Mouse (Mus musculus): ENCODE data around the gene Git2. TPM values are rescaled to one million over a fixed set of nuclear protein-coding genes. Genes with fewer than 3 reads are reported as not detected.

The Git2 gene
- polyA plus RNA-seq, 1 experiment, result 42.0 TPM

DNA sequence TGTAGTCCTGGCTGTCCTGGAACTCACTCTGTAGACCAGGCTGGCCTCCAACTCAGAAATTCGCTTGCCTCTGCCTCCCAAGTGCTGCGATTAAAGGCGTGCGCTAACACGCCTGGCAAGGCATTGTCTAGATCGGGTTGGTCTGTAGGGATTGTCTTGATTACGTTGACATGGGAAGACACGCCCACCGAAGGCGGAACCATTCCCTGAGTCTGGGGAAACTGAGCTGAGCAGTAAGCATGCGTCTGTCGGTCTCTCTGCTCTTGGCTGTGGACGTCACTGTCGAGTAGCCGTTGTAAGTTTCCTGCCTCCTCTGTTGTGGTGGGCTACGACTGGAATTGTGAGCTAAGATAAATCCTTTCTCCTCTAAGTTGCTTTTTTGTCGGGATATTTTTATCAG lies 78.4 kb downstream of the Git2 start:
- Histone ChIP-seq H3K4me1 (ENCODE audit: control insufficient read depth, insufficient read depth, low read length) (no peaks in the 10 kb centered on the region), H3K4me3 (ENCODE audit: low read depth, low read length) (peak overlapping the region; percentile 32; the same call in 1 of the 2 replicates)
- TF ChIP-seq POLR2A (IDR thresholded peaks at IDR 0.05; ENCODE audit: insufficient read depth, low read length) (peak; percentile 73), EP300 (IDR thresholded peaks at IDR 0.05; ENCODE audit: insufficient read depth, low read depth, low read length) (no peak)

DNA sequence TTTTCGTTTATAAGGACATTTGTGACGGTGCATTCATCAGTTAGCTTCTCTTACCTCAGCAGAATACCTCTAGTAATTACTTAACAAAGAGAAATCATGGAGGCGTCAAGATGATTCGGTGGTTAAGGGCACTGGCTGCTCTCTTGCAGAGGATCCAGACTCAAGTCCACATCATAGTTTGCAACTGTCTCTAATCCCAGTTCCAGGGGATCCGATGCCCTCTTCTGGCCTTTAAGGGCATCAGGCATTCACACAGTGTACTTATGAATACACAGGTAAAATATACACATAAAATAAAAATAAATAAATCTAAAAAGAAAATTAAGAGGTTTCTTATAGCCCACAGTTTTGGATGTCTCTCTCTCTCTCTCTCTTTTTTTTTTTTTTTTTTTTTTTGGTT lies 79.5 kb downstream of the Git2 start:
- no peaks in the 10 kb centered on the region for H3K36me3 ChIP-seq (ENCODE audit: control insufficient read depth, insufficient read depth, low read length, poor library complexity, severe bottlenecking)

More for the DNA sequence above, 78.4 kb downstream of the Git2 start:
- Histone ChIP-seq H3K9me3 (replicated peaks; ENCODE audit: control insufficient read depth, insufficient read depth, low read length, poor library complexity, severe bottlenecking) (no peaks in the 10 kb centered on the region), H3K9ac (ENCODE audit: low read depth, poor library complexity, severe bottlenecking) (no peak overlapping the region), H3K27ac (ENCODE audit: insufficient read depth, low read length) (peak overlapping the region; percentile 38), H3K27me3 (ENCODE audit: control insufficient read depth, insufficient read depth, low read length, poor library complexity, severe bottlenecking) (no peaks in the 10 kb centered on the region), H3K36me3 (ENCODE audit: control insufficient read depth, insufficient read depth, low read length, poor library complexity, severe bottlenecking) (no peaks in the 10 kb centered on the region)

DNA sequence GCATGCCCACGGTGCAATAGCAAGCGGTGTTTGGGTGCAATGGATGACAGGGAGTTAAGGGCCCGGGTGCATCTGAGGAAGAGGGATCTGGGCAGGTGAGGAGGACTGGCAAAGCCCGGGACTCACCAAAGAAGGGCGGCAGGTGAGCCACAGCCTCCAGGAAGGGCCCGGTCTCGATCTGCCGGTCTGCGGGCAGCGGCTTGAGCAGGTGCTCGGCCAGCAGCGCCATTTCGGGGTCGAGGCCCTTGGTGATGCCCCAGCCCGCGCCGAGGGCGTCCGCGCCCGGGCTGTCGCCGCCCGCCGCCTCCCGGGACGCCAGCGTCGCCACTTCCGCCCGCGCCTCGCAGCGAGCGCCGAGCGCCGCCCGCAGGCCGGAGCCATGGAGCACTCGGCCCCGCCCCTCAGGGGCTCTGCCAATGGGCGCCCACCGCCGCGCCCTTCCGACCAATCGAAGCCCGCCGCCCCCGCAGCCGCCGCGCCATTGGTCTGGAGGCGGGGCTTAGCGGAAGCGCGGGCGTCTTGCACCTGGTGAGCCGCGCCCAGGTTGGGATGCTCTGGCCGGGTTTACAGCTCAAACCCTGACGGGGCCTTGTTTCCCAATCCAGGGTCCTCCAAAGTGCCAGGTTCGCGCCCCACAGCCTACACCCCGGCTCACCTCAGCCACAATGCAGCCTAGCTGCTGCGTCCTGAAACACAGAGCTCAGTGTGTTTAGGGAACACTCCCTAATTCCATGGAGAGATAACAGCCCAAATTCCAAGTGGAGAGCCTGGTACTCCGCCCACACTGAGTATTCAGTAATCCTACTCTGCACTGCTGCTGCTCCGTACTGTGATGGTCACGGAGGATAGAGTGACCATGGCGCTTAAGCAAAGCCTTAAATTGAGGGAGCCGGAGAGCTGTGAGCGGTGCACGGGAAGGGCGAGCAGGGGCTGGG lies 84.4 kb downstream of the Git2 start, which contains the start of gene Gltp:
Gene Gltp (minus strand): TSS at position 352 of the 935 bp plus-strand sequence.
- H3K9ac ChIP-seq (ENCODE audit: low read depth, poor library complexity, severe bottlenecking), result peak within 1 kb of the TSS; percentile 71

More for the DNA sequence above, 79.5 kb downstream of the Git2 start:
- Histone ChIP-seq H3K9ac (ENCODE audit: low read depth, poor library complexity, severe bottlenecking) (no peak overlapping the region), H3K9me3 (replicated peaks; ENCODE audit: control insufficient read depth, insufficient read depth, low read length, poor library complexity, severe bottlenecking) (no peaks in the 10 kb centered on the region), H3K27me3 (ENCODE audit: control insufficient read depth, insufficient read depth, low read length, poor library complexity, severe bottlenecking) (no peaks in the 10 kb centered on the region), H3K27ac (ENCODE audit: insufficient read depth, low read length) (no peak overlapping the region), H3K4me3 (ENCODE audit: low read depth, low read length) (no peak overlapping the region), H3K4me1 (ENCODE audit: control insufficient read depth, insufficient read depth, low read length) (no peaks in the 10 kb centered on the region)
- TF ChIP-seq CTCF (IDR thresholded peaks at IDR 0.05; ENCODE audit: low read depth, low read length) (peak; percentile 2), POLR2A (IDR thresholded peaks at IDR 0.05; ENCODE audit: insufficient read depth, low read length) (no peak), EP300 (IDR thresholded peaks at IDR 0.05; ENCODE audit: insufficient read depth, low read depth, low read length) (no peak)

DNA sequence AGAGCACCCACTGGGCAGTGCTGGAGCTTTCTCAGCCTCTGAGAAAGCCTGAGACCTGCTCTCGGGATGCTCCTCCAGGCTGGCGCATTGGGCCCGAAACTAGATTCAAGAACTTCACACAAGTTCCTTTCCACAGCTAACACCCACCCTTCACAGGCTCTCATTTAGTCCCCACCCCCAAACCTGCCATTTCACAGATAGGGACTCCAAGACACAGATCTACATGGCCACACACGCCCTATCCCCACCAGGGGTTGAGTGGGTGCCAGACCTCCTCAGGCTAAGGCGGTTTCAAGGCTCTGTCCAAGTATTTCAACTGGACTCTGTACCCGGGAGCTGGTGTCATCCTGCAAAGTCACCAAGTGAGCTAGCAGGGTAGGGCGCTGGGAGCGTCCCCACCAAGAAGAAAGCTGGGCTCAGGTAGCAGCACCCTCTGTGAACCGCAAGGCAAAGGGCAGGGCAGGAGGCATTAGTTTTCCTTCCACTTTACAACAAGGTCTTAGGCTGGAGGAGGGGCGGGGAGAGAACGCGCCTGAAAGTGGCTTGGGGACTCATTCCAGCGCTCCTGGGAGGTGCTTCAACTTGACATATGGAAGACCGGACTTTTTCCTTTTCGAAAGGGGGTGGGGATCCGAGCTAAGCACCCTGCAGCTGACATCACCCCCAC lies 85.5 kb downstream of the Git2 start:
- H3K9me3 ChIP-seq (replicated peaks; ENCODE audit: control insufficient read depth, insufficient read depth, low read length, poor library complexity, severe bottlenecking), result no peaks in the 10 kb centered on the region
- no peaks in the 10 kb centered on the region for H3K36me3 ChIP-seq (ENCODE audit: control insufficient read depth, insufficient read depth, low read length, poor library complexity, severe bottlenecking)
- TF ChIP-seq POLR2A (IDR thresholded peaks at IDR 0.05; ENCODE audit: insufficient read depth, low read length) (no peak), EP300 (IDR thresholded peaks at IDR 0.05; ENCODE audit: insufficient read depth, low read depth, low read length) (no peak), CTCF (IDR thresholded peaks at IDR 0.05; ENCODE audit: low read depth, low read length) (no peak)
- no peaks in the 10 kb centered on the region for H3K27me3 ChIP-seq (ENCODE audit: control insufficient read depth, insufficient read depth, low read length, poor library complexity, severe bottlenecking)
- peak overlapping the region; percentile 97 for H3K4me3 ChIP-seq (ENCODE audit: low read depth, low read length)
- peaks cover 10% of the 10 kb centered on the region for H3K4me1 ChIP-seq (ENCODE audit: control insufficient read depth, insufficient read depth, low read length)
- H3K9ac ChIP-seq (ENCODE audit: low read depth, poor library complexity, severe bottlenecking), result peak overlapping the region; percentile 71
- no peak overlapping the region for H3K27ac ChIP-seq (ENCODE audit: insufficient read depth, low read length)

More for the DNA sequence above, 84.4 kb downstream of the Git2 start, which contains the start of gene Gltp:
- TF ChIP-seq EP300 (IDR thresholded peaks at IDR 0.05; ENCODE audit: insufficient read depth, low read depth, low read length) (no peak), POLR2A (IDR thresholded peaks at IDR 0.05; ENCODE audit: insufficient read depth, low read length) (peak; percentile 19)
- H3K9me3 ChIP-seq (replicated peaks; ENCODE audit: control insufficient read depth, insufficient read depth, low read length, poor library complexity, severe bottlenecking), result no peaks in the 10 kb centered on the region
- no peaks in the 10 kb centered on the region for H3K27me3 ChIP-seq (ENCODE audit: control insufficient read depth, insufficient read depth, low read length, poor library complexity, severe bottlenecking)
- H3K36me3 ChIP-seq (ENCODE audit: control insufficient read depth, insufficient read depth, low read length, poor library complexity, severe bottlenecking), result no peaks in the 10 kb centered on the region
- peaks cover 10% of the 10 kb centered on the region for H3K4me1 ChIP-seq (ENCODE audit: control insufficient read depth, insufficient read depth, low read length)
- peak within 1 kb of the TSS; percentile 64 for H3K27ac ChIP-seq (ENCODE audit: insufficient read depth, low read length)
- peak within 1 kb of the TSS; percentile 97 for H3K4me3 ChIP-seq (ENCODE audit: low read depth, low read length)

- no peak overlapping the region for H3K27ac ChIP-seq (ENCODE audit: insufficient read depth, low read length)
- H3K9me3 ChIP-seq (replicated peaks; ENCODE audit: control insufficient read depth, insufficient read depth, low read length, poor library complexity, severe bottlenecking), result no peaks in the 10 kb centered on the region
- no peaks in the 10 kb centered on the region for H3K27me3 ChIP-seq (ENCODE audit: control insufficient read depth, insufficient read depth, low read length, poor library complexity, severe bottlenecking)
- H3K4me3 ChIP-seq (ENCODE audit: low read depth, low read length), result no peak overlapping the region
- H3K36me3 ChIP-seq (ENCODE audit: control insufficient read depth, insufficient read depth, low read length, poor library complexity, severe bottlenecking), result no peaks in the 10 kb centered on the region
- H3K4me1 ChIP-seq (ENCODE audit: control insufficient read depth, insufficient read depth, low read length), result peaks cover 10% of the 10 kb centered on the region
- H3K9ac ChIP-seq (ENCODE audit: low read depth, poor library complexity, severe bottlenecking), result no peak overlapping the region
- TF ChIP-seq POLR2A (IDR thresholded peaks at IDR 0.05; ENCODE audit: insufficient read depth, low read length), result no peak
- TF ChIP-seq EP300 (IDR thresholded peaks at IDR 0.05; ENCODE audit: insufficient read depth, low read depth, low read length), result no peak
- no peak for TF ChIP-seq CTCF (IDR thresholded peaks at IDR 0.05; ENCODE audit: low read depth, low read length)
These were observed 86.6 kb downstream of the Git2 start for GRCm38 (mm10) chr5:114688703-114689102.

Measured in ES-Bruce4 (cell line).